Mouse (Mus musculus) kidney, postnatal 0 days (tissue): ENCODE measurements around the gene Lmo2. TPM values are rescaled to one million over a fixed set of nuclear protein-coding genes. Genes with fewer than 3 reads are reported as not detected.
"Not testable (repeated sequence)": the region's sequence is repeated elsewhere in the genome, so short reads cannot be mapped to it uniquely, and the experiment has no call there.

Source experiments
- ATAC-seq: fragments of 200-750 bp; cut with Nextera tagmentation; replicated peaks from 2 replicates; pipeline ENCODE4 v1.8.0; 2017; ENCODE audit warnings: low read depth, moderate number of reproducible peaks, moderate TSS enrichment, moderate library complexity; ENCODE audit not compliant: low FRiP score
- DNase-seq: peaks from one replicate; pipeline ENCODE4 v3.0.0-alpha.2; 2016; ENCODE audit warnings: low spot score
- H3K27ac ChIP-seq: fragments of 300-500 bp; sonication (generic); 2 replicates; pipeline ENCODE4 v1.5.1; 2014; ENCODE audit warnings: mild to moderate bottlenecking
- H3K27me3 ChIP-seq: fragments of 300-500 bp; sonication (generic); 2 replicates; pipeline ENCODE4 v1.6.1; 2014; ENCODE audit warnings: low read length, mixed read lengths; ENCODE audit not compliant: insufficient read depth
- H3K36me3 ChIP-seq: fragments of 300-500 bp; sonication (generic); 2 replicates; pipeline ENCODE4 v1.6.1; 2014; ENCODE audit warnings: low read length, mixed read lengths; ENCODE audit not compliant: insufficient read depth
- H3K4me1 ChIP-seq: fragments of 300-500 bp; sonication (generic); replicated peaks from 2 replicates; pipeline ENCODE4 v1.6.1; 2014; ENCODE audit warnings: antibody characterized with exemption, low read length, mixed read lengths; ENCODE audit not compliant: insufficient read depth
- H3K4me2 ChIP-seq: fragments of 300-500 bp; sonication (generic); 2 replicates; pipeline ENCODE4 v1.6.1; 2014; ENCODE audit warnings: mild to moderate bottlenecking, low read length, moderate library complexity, mixed read lengths
- H3K4me3 ChIP-seq: fragments of 300-500 bp; sonication (generic); replicated peaks from 2 replicates; pipeline ENCODE4 v1.5.1; 2014; ENCODE audit warnings: low read depth, low read length
- H3K9ac ChIP-seq: fragments of 300-500 bp; sonication (generic); 2 replicates; pipeline ENCODE4 v1.6.1; 2014; ENCODE audit warnings: low read depth, low read length
- H3K9me3 ChIP-seq: fragments of 300-500 bp; sonication (generic); replicated peaks from 2 replicates; pipeline ENCODE4 v1.6.1; 2016; ENCODE audit warnings: low read length, inconsistent platforms, mixed read lengths
- CTCF ChIP-seq: IDR thresholded peaks from 2 replicates; pipeline ENCODE4 v1.5.1; 2016; ENCODE audit warnings: antibody characterized with exemption, low read depth, mild to moderate bottlenecking, moderate library complexity
- WGBS: fragments of 180-500 bp; shearing (Covaris S2); extraction: QIAGEN DNeasy Blood & Tissue Kit; methylation state at CpG from one replicate; pipeline ENCODE4 v1.1.7; 2014; 5-methylcytosine and 5-hydroxymethylcytosine counted together
- polyA plus RNA-seq: library from polyadenylated mRNA; unstranded; fragments of >200 nt; fragmentation: Nextera tagmentation; extraction: Ambion mirVana; gene quantifications from 2 replicates; pipeline ENCODE4 v1.2.1, GENCODE M21; 2015

The Lmo2 gene
- polyA plus RNA-seq, 1 experiment from 2014 or later, result 43.7 TPM

DNA sequence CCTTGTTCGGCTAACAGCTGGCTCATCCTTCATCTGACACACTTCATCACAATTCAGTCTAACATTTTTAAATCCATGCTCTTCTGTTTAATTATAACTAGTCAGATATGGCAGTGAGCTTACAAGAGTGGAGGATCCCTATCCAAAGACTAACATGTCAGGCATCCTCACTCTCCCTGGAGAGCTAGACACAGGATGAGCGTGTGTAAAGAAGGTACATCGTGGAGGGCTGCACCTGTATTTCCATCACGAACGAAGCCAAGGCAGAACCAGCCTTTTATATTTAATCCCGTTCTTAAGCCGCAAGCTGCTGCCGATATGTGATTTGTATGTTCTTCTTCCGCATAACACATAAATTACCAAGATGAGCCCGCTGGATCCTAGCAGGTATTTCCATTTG is 25.4 kb downstream of the Lmo2 start:
- WGBS, result 91% methylated on average over 10 of the region's 10 CpGs
- no peaks in the 10 kb centered on the region for H3K27me3 ChIP-seq
- no peak for TF ChIP-seq CTCF
- no peaks in the 10 kb centered on the region for H3K9me3 ChIP-seq
- no peak overlapping the region for H3K27ac ChIP-seq
- DNase-seq (no peak), ATAC-seq (no peak)
- no peaks in the 10 kb centered on the region for H3K36me3 ChIP-seq
- H3K9ac ChIP-seq, result no peak overlapping the region
- no peak overlapping the region for H3K4me2 ChIP-seq
- no peak overlapping the region for H3K4me3 ChIP-seq
- no peaks in the 10 kb centered on the region for H3K4me1 ChIP-seq

DNA sequence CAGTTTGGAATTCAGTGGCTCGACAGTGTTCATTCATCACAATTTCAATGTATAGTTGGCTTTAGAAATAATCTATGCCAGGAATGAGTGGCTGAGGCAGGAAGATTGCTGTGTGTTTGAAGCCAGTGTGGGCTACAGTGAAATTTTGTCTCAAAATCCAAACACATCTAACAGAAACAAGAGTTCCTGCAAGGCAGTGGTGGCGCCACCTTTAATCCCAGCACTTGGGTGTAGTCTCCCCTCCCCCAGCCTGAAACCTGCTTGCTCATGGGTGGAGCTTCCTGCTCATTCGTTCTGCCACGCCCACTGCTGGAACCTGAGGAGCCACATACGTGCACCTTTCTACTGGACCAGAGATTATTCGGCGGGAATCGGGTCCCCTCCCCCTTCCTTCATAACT is 29.8 kb downstream of the Lmo2 start:
- 56% methylated on average over 5 of the region's 8 CpGs for WGBS

DNA sequence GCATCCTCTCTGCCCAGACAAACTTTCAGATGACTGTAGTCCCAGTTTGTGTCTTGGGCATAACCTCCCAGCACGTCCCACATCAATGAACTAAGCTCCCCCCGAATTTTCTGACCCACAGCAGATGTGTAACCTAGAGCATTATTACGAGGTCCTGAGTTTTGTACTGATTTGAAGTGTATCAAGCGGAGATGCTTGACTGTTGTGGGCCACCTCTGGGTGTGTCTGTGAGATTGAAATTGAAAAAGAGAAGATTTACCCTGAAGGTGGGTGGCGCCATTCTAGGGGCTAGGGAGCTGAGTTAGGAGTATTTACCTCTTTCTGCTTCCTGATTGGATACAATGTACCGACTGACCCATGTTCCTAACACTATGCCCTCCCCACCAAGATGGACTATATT is 31.9 kb downstream of the Lmo2 start:
- ATAC-seq (no peak), DNase-seq (no peak)
- Histone ChIP-seq H3K9me3 (no peaks in the 10 kb centered on the region), H3K4me1 (no peaks in the 10 kb centered on the region), H3K36me3 (no peaks in the 10 kb centered on the region), H3K4me3 (no peak overlapping the region), H3K9ac (no peak overlapping the region), H3K27ac (no peak overlapping the region), H3K27me3 (no peaks in the 10 kb centered on the region), H3K4me2 (no peak overlapping the region)
- no peak for TF ChIP-seq CTCF
- WGBS, result 86% methylated on average over 6 of the region's 6 CpGs

More for the DNA sequence above, 29.8 kb downstream of the Lmo2 start:
- H3K27me3 ChIP-seq, H3K27ac ChIP-seq, H3K4me2 ChIP-seq, H3K36me3 ChIP-seq, H3K9ac ChIP-seq, H3K4me1 ChIP-seq, H3K9me3 ChIP-seq, H3K4me3 ChIP-seq, ATAC-seq, DNase-seq: not testable (repeated sequence)

DNA sequence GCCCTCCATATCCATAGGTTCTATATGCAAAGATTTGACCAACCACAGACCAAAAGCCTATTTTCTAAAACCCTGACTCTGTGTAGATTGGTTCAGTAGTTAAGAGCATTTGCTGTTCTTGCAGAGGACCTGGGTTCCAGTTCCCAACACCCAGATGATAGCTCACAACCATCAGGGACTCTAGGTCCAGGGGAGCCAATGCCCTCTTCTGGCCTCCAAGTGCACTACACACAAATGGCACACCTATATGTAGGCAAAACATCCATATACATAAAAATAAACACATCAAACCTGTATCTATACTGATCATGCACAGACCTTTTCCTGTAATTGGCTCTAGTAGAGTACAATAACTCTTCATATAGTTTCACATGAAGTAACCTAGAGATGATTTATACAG is 33.5 kb downstream of the Lmo2 start:
- no peak overlapping the region for H3K9ac ChIP-seq
- ATAC-seq (no peak), DNase-seq (no peak)
- no peak overlapping the region for H3K4me2 ChIP-seq
- 0 out of 2 replicates have a peak, but pooled peaks have one; percentile 12 for TF ChIP-seq CTCF
- H3K4me3 ChIP-seq, result no peak overlapping the region
- no peaks in the 10 kb centered on the region for H3K4me1 ChIP-seq
- H3K27me3 ChIP-seq, result no peaks in the 10 kb centered on the region
- H3K27ac ChIP-seq, result no peak overlapping the region
- no peaks in the 10 kb centered on the region for H3K36me3 ChIP-seq
- no peaks in the 10 kb centered on the region for H3K9me3 ChIP-seq

DNA sequence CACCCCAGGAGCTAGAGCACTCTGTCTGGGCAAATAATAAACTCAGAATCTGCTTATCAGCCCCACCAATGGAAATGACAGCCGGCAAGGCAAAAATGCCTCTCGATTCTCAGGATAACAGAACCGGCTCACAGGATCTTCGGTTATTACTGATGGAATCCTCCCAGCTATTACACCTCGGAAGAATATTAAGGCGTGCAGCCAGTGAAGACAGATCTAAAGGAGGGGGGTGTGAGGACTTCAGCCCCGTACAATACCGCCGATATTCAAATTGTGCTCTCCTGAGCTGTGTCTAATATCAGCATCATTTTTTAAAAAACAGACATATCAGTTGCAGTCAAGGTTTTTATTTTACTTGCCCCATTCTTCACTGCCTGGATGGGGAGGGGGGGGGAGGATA is 34.4 kb downstream of the Lmo2 start:
- Histone ChIP-seq H3K27ac (no peak overlapping the region), H3K4me3 (no peak overlapping the region), H3K4me2 (no peak overlapping the region), H3K27me3 (no peaks in the 10 kb centered on the region), H3K9me3 (no peaks in the 10 kb centered on the region), H3K9ac (no peak overlapping the region), H3K36me3 (no peaks in the 10 kb centered on the region), H3K4me1 (no peaks in the 10 kb centered on the region)
- WGBS, result 66% methylated on average over 9 of the region's 9 CpGs
- no peak for TF ChIP-seq CTCF
- ATAC-seq (no peak), DNase-seq (no peak)

DNA sequence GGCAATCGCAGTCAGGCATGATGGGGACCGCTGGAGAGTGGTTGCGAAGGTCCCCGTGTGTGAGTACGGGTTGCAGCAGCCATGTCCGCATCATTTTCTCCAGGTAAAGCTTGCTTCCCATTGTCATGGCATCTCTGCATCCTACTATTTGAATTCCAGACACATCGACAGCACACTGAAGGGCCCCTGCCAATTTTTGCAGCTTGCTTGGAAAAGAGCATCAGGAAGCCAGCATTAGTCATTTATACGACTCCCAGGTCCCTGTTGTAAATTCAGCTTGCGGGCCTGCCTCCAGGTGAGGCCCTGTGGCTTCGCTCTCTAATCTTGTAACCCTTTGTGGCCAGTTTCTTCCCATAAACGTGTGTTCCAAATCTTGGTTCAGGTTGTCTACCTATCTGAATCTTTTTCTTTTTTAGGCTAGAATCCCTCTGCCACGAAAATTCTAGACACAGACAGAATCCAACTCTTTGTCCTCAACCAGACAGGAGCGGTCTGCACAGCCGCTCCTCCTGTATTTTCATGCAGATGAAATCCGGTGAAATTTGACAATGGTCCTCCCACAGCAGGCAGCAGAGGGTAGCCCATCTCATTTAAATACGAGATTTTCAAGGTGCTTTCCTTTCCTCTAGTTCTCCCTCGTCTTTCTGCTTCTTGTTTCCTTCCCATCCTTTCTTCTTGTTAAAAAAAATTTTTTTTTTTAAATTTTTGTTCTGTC is 35.0 kb downstream of the Lmo2 start:
- Histone ChIP-seq H3K9ac (no peak overlapping the region), H3K9me3 (no peaks in the 10 kb centered on the region), H3K4me1 (no peaks in the 10 kb centered on the region), H3K27me3 (no peaks in the 10 kb centered on the region), H3K27ac (no peak overlapping the region), H3K4me2 (no peak overlapping the region), H3K36me3 (no peaks in the 10 kb centered on the region), H3K4me3 (no peak overlapping the region)
- 24% methylated on average over 17 of the region's 17 CpGs for WGBS
- ATAC-seq (no peak), DNase-seq (no peak)
- no peak for TF ChIP-seq CTCF

DNA sequence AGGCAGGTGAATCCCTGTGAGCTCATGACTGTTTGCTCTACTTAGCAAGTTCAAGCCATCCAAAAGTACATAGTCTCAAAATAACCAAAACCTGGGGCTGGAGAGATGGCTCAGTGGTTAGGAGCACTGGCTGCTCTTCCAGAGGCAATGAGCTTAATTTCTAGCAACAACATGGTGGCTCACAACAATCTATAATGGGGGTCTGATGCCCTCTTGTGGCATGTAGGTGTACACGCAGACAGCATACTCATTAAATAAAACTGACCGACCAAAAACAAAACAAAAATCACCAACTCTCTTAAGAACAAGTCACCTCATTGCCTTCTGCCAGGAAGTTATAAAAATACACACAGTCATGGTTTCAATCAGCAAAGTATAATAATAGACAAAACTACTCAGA is 43.3 kb downstream of the Lmo2 start:
- WGBS, result 13% methylated on average over 2 of the region's 2 CpGs
- ATAC-seq (no peak), DNase-seq (peak; percentile 69)

More for the DNA sequence above, 43.3 kb downstream of the Lmo2 start:
- no peak overlapping the region for H3K4me2 ChIP-seq
- no peak overlapping the region for H3K9ac ChIP-seq
- H3K36me3 ChIP-seq, result no peaks in the 10 kb centered on the region
- no peaks in the 10 kb centered on the region for H3K4me1 ChIP-seq
- H3K27ac ChIP-seq, result no peak overlapping the region
- no peaks in the 10 kb centered on the region for H3K27me3 ChIP-seq
- H3K4me3 ChIP-seq, result no peak overlapping the region
- TF ChIP-seq CTCF, result peak; percentile 77
- H3K9me3 ChIP-seq, result no peaks in the 10 kb centered on the region
